Mouse (Mus musculus): ENCODE measurements around the gene Eps15. TPM values are rescaled to one million over a fixed set of nuclear protein-coding genes. Genes with fewer than 3 reads are reported as not detected.

Eps15 gene
- 23.7 TPM for polyA plus RNA-seq (2012; fragmentation: generic; extraction: Trizol)

GRCm38 (mm10) chr4:109279689-109280458 lies at the start of gene Eps15:
TSS of gene Eps15 (plus strand) at chr4:109280268.
- H3K27me3 ChIP-seq (ENCODE audit: control insufficient read depth, insufficient read depth, insufficient read length) = no peaks in the 10 kb centered on the region
- peaks cover 38% of the 10 kb centered on the region for H3K79me2 ChIP-seq (ENCODE audit: control insufficient read depth, insufficient read depth)
- H3K4me2 ChIP-seq (ENCODE audit: low read depth) = peak within 1 kb of the TSS; percentile 94
- peak within 1 kb of the TSS; percentile 65 for H3K4me3 ChIP-seq
- peak within 1 kb of the TSS; percentile 57 for H3ac ChIP-seq (ENCODE audit: control insufficient read depth, insufficient read length)
- no peaks in the 10 kb centered on the region for H3K36me3 ChIP-seq (ENCODE audit: control insufficient read depth, insufficient read depth)
- no peak for TF ChIP-seq MAX (IDR thresholded peaks at IDR 0.05; ENCODE audit: low read depth)
- TF ChIP-seq TCF3 (IDR thresholded peaks at IDR 0.05; ENCODE audit: insufficient read length, low read depth) = no peak
- no peak for TF ChIP-seq TCF12 (IDR thresholded peaks at IDR 0.05; ENCODE audit: insufficient read depth, poor library complexity, severe bottlenecking)
- TF ChIP-seq REST (IDR thresholded peaks at IDR 0.05; ENCODE audit: insufficient read depth, insufficient read length) = no peak
- TF ChIP-seq CEBPB (IDR thresholded peaks at IDR 0.05; ENCODE audit: insufficient read depth, poor library complexity, severe bottlenecking) = no peak
- TF ChIP-seq SRF (IDR thresholded peaks at IDR 0.05; ENCODE audit: control insufficient read depth, insufficient read length, low read depth) = peak; percentile 28
- peak in 1 of 3 experiments; percentile 36 for TF ChIP-seq MYOD1 (IDR thresholded peaks at IDR 0.05; ENCODE audit: control insufficient read depth in 1 of 3, insufficient read length in 2 of 3, low read depth in 2 of 3)
- TF ChIP-seq POLR2A (IDR thresholded peaks at IDR 0.05; ENCODE audit: insufficient read length, low read depth) = peak; percentile 86
- TF ChIP-seq E2F4 (IDR thresholded peaks at IDR 0.05; ENCODE audit: insufficient read depth) = no peak
- peak in 2 of 3 experiments; percentile 31 to 59 for TF ChIP-seq MYOG (IDR thresholded peaks at IDR 0.05; ENCODE audit: control insufficient read depth in 1 of 3, insufficient read depth in 1 of 3, insufficient read length in 2 of 3, low read depth in 2 of 3)
- TF ChIP-seq USF1 (IDR thresholded peaks at IDR 0.05; ENCODE audit: low read depth) = no peak
- TF ChIP-seq POLR2AphosphoS2 (IDR thresholded peaks at IDR 0.05; ENCODE audit: insufficient read length, low read depth) = peak; percentile 90

- H3K4me2 ChIP-seq (ENCODE audit: low read depth) = no peak within 1 kb of the TSS
- H3K27me3 ChIP-seq (ENCODE audit: control insufficient read depth, insufficient read depth, insufficient read length) = no peaks in the 10 kb centered on the region
- H3ac ChIP-seq (ENCODE audit: control insufficient read depth, insufficient read length) = no peak within 1 kb of the TSS
- no peaks in the 10 kb centered on the region for H3K36me3 ChIP-seq (ENCODE audit: control insufficient read depth, insufficient read depth)
- no peak within 1 kb of the TSS for H3K4me3 ChIP-seq
- H3K79me2 ChIP-seq (ENCODE audit: control insufficient read depth, insufficient read depth) = no peaks in the 10 kb centered on the region
- no peak for TF ChIP-seq CEBPB (IDR thresholded peaks at IDR 0.05; ENCODE audit: insufficient read depth, poor library complexity, severe bottlenecking)
- no peak for TF ChIP-seq SRF (IDR thresholded peaks at IDR 0.05; ENCODE audit: control insufficient read depth, insufficient read length, low read depth)
- TF ChIP-seq MYOD1 (IDR thresholded peaks at IDR 0.05; ENCODE audit: control insufficient read depth in 1 of 3, insufficient read length in 2 of 3, low read depth in 2 of 3) = no peak
- TF ChIP-seq TCF12 (IDR thresholded peaks at IDR 0.05; ENCODE audit: insufficient read depth, poor library complexity, severe bottlenecking) = no peak
- no peak for TF ChIP-seq POLR2A (IDR thresholded peaks at IDR 0.05; ENCODE audit: insufficient read length, low read depth)
- TF ChIP-seq MAX (IDR thresholded peaks at IDR 0.05; ENCODE audit: low read depth) = no peak
- no peak for TF ChIP-seq TCF3 (IDR thresholded peaks at IDR 0.05; ENCODE audit: insufficient read length, low read depth)
- no peak for TF ChIP-seq MYOG (IDR thresholded peaks at IDR 0.05; ENCODE audit: control insufficient read depth in 1 of 3, insufficient read depth in 1 of 3, insufficient read length in 2 of 3, low read depth in 2 of 3)
- no peak for TF ChIP-seq REST (IDR thresholded peaks at IDR 0.05; ENCODE audit: insufficient read depth, insufficient read length)
- no peak for TF ChIP-seq E2F4 (IDR thresholded peaks at IDR 0.05; ENCODE audit: insufficient read depth)
- no peak for TF ChIP-seq USF1 (IDR thresholded peaks at IDR 0.05; ENCODE audit: low read depth)
- no peak for TF ChIP-seq POLR2AphosphoS2 (IDR thresholded peaks at IDR 0.05; ENCODE audit: insufficient read length, low read depth)
These were observed 45.9 kb upstream of the Eps15 start, which contains the start of gene Calr4 for GRCm38 (mm10) chr4:109234185-109234584. TSS of gene Calr4 (plus strand) at chr4:109234485.

GRCm38 (mm10) chr4:109234806-109235350 lies 45.2 kb upstream of the Eps15 start:
- no peak overlapping the region for H3ac ChIP-seq (ENCODE audit: control insufficient read depth, insufficient read length)
- H3K79me2 ChIP-seq (ENCODE audit: control insufficient read depth, insufficient read depth) = no peaks in the 10 kb centered on the region
- TF ChIP-seq TCF3 (IDR thresholded peaks at IDR 0.05; ENCODE audit: insufficient read length, low read depth) (no peak), MAX (IDR thresholded peaks at IDR 0.05; ENCODE audit: low read depth) (no peak), MYOG (IDR thresholded peaks at IDR 0.05; ENCODE audit: control insufficient read depth in 1 of 3, insufficient read depth in 1 of 3, insufficient read length in 2 of 3, low read depth in 2 of 3) (no peak), POLR2AphosphoS2 (IDR thresholded peaks at IDR 0.05; ENCODE audit: insufficient read length, low read depth) (no peak), CEBPB (IDR thresholded peaks at IDR 0.05; ENCODE audit: insufficient read depth, poor library complexity, severe bottlenecking) (no peak), REST (IDR thresholded peaks at IDR 0.05; ENCODE audit: insufficient read depth, insufficient read length) (no peak), SRF (IDR thresholded peaks at IDR 0.05; ENCODE audit: control insufficient read depth, insufficient read length, low read depth) (no peak), USF1 (IDR thresholded peaks at IDR 0.05; ENCODE audit: low read depth) (no peak), MYOD1 (IDR thresholded peaks at IDR 0.05; ENCODE audit: control insufficient read depth in 1 of 3, insufficient read length in 2 of 3, low read depth in 2 of 3) (no peak), E2F4 (IDR thresholded peaks at IDR 0.05; ENCODE audit: insufficient read depth) (no peak), TCF12 (IDR thresholded peaks at IDR 0.05; ENCODE audit: insufficient read depth, poor library complexity, severe bottlenecking) (no peak), POLR2A (IDR thresholded peaks at IDR 0.05; ENCODE audit: insufficient read length, low read depth) (no peak)
- H3K4me2 ChIP-seq (ENCODE audit: low read depth) = no peak overlapping the region
- no peaks in the 10 kb centered on the region for H3K36me3 ChIP-seq (ENCODE audit: control insufficient read depth, insufficient read depth)
- no peak overlapping the region for H3K4me3 ChIP-seq
- no peaks in the 10 kb centered on the region for H3K27me3 ChIP-seq (ENCODE audit: control insufficient read depth, insufficient read depth, insufficient read length)

- no peaks in the 10 kb centered on the region for H3K36me3 ChIP-seq (ENCODE audit: control insufficient read depth, insufficient read depth)
- H3K4me3 ChIP-seq = no peak overlapping the region
- H3K79me2 ChIP-seq (ENCODE audit: control insufficient read depth, insufficient read depth) = no peaks in the 10 kb centered on the region
- H3K27me3 ChIP-seq (ENCODE audit: control insufficient read depth, insufficient read depth, insufficient read length) = no peaks in the 10 kb centered on the region
- H3ac ChIP-seq (ENCODE audit: control insufficient read depth, insufficient read length) = no peak overlapping the region
- TF ChIP-seq CEBPB (IDR thresholded peaks at IDR 0.05; ENCODE audit: insufficient read depth, poor library complexity, severe bottlenecking) (no peak), SRF (IDR thresholded peaks at IDR 0.05; ENCODE audit: control insufficient read depth, insufficient read length, low read depth) (no peak), REST (IDR thresholded peaks at IDR 0.05; ENCODE audit: insufficient read depth, insufficient read length) (no peak), POLR2AphosphoS2 (IDR thresholded peaks at IDR 0.05; ENCODE audit: insufficient read length, low read depth) (no peak), USF1 (IDR thresholded peaks at IDR 0.05; ENCODE audit: low read depth) (no peak), POLR2A (IDR thresholded peaks at IDR 0.05; ENCODE audit: insufficient read length, low read depth) (no peak), TCF12 (IDR thresholded peaks at IDR 0.05; ENCODE audit: insufficient read depth, poor library complexity, severe bottlenecking) (no peak), MYOG (IDR thresholded peaks at IDR 0.05; ENCODE audit: control insufficient read depth in 1 of 3, insufficient read depth in 1 of 3, insufficient read length in 2 of 3, low read depth in 2 of 3) (no peak), E2F4 (IDR thresholded peaks at IDR 0.05; ENCODE audit: insufficient read depth) (no peak), MAX (IDR thresholded peaks at IDR 0.05; ENCODE audit: low read depth) (no peak), MYOD1 (IDR thresholded peaks at IDR 0.05; ENCODE audit: control insufficient read depth in 1 of 3, insufficient read length in 2 of 3, low read depth in 2 of 3) (no peak), TCF3 (IDR thresholded peaks at IDR 0.05; ENCODE audit: insufficient read length, low read depth) (no peak)
- no peak overlapping the region for H3K4me2 ChIP-seq (ENCODE audit: low read depth)
These were observed 43.7 kb upstream of the Eps15 start for GRCm38 (mm10) chr4:109236186-109236879.

Measured in myocyte (in vitro differentiated cells).